Mouse (Mus musculus) kidney, postnatal 0 days (tissue): ENCODE data around the gene Vsx2. TPM values are rescaled to one million over a fixed set of nuclear protein-coding genes. Genes with fewer than 3 reads are reported as not detected.

ENCODE experiments used
- ATAC-seq: fragments of 200-750 bp; cut with Nextera tagmentation; replicated peaks from 2 replicates; pipeline ENCODE4 v1.8.0; 2017; ENCODE audit warnings: low read depth, moderate number of reproducible peaks, moderate TSS enrichment, moderate library complexity; ENCODE audit not compliant: low FRiP score
- DNase-seq: peaks from one replicate; pipeline ENCODE4 v3.0.0-alpha.2; 2016; ENCODE audit warnings: low spot score
- H3K27ac ChIP-seq: fragments of 300-500 bp; sonication (generic); 2 replicates; pipeline ENCODE4 v1.5.1; 2014; ENCODE audit warnings: mild to moderate bottlenecking
- H3K27me3 ChIP-seq: fragments of 300-500 bp; sonication (generic); 2 replicates; pipeline ENCODE4 v1.6.1; 2014; ENCODE audit warnings: low read length, mixed read lengths; ENCODE audit not compliant: insufficient read depth
- H3K36me3 ChIP-seq: fragments of 300-500 bp; sonication (generic); 2 replicates; pipeline ENCODE4 v1.6.1; 2014; ENCODE audit warnings: low read length, mixed read lengths; ENCODE audit not compliant: insufficient read depth
- H3K4me1 ChIP-seq: fragments of 300-500 bp; sonication (generic); replicated peaks from 2 replicates; pipeline ENCODE4 v1.6.1; 2014; ENCODE audit warnings: antibody characterized with exemption, low read length, mixed read lengths; ENCODE audit not compliant: insufficient read depth
- H3K4me2 ChIP-seq: fragments of 300-500 bp; sonication (generic); 2 replicates; pipeline ENCODE4 v1.6.1; 2014; ENCODE audit warnings: mild to moderate bottlenecking, low read length, moderate library complexity, mixed read lengths
- H3K4me3 ChIP-seq: fragments of 300-500 bp; sonication (generic); replicated peaks from 2 replicates; pipeline ENCODE4 v1.5.1; 2014; ENCODE audit warnings: low read depth, low read length
- H3K9ac ChIP-seq: fragments of 300-500 bp; sonication (generic); 2 replicates; pipeline ENCODE4 v1.6.1; 2014; ENCODE audit warnings: low read depth, low read length
- H3K9me3 ChIP-seq: fragments of 300-500 bp; sonication (generic); replicated peaks from 2 replicates; pipeline ENCODE4 v1.6.1; 2016; ENCODE audit warnings: low read length, inconsistent platforms, mixed read lengths
- CTCF ChIP-seq: IDR thresholded peaks from 2 replicates; pipeline ENCODE4 v1.5.1; 2016; ENCODE audit warnings: antibody characterized with exemption, low read depth, mild to moderate bottlenecking, moderate library complexity
- WGBS: fragments of 180-500 bp; shearing (Covaris S2); extraction: QIAGEN DNeasy Blood & Tissue Kit; methylation state at CpG from one replicate; pipeline ENCODE4 v1.1.7; 2014; 5-methylcytosine and 5-hydroxymethylcytosine counted together
- polyA plus RNA-seq: library from polyadenylated mRNA; unstranded; fragments of >200 nt; fragmentation: Nextera tagmentation; extraction: Ambion mirVana; gene quantifications from 2 replicates; pipeline ENCODE4 v1.2.1, GENCODE M21; 2015

Vsx2 gene
- polyA plus RNA-seq, 1 experiment from 2014 or later: not detected

- H3K9ac ChIP-seq: no peak overlapping the region
- no peaks in the 10 kb centered on the region for H3K36me3 ChIP-seq
- no peak for ATAC-seq
- DNase-seq: no peak
- WGBS: 2% methylated on average over 9 of the region's 9 CpGs
- H3K27me3 ChIP-seq: peaks cover 5% of the 10 kb centered on the region; the same call in 1 of the 2 replicates
- no peaks in the 10 kb centered on the region for H3K9me3 ChIP-seq
- no peak overlapping the region for H3K27ac ChIP-seq
- no peaks in the 10 kb centered on the region for H3K4me1 ChIP-seq
- no peak for TF ChIP-seq CTCF
- H3K4me3 ChIP-seq: no peak overlapping the region
- H3K4me2 ChIP-seq: no peak overlapping the region
These were observed 55.6 kb downstream of the Vsx2 start for GRCm38 (mm10) chr12:84625116-84625515.

DNA sequence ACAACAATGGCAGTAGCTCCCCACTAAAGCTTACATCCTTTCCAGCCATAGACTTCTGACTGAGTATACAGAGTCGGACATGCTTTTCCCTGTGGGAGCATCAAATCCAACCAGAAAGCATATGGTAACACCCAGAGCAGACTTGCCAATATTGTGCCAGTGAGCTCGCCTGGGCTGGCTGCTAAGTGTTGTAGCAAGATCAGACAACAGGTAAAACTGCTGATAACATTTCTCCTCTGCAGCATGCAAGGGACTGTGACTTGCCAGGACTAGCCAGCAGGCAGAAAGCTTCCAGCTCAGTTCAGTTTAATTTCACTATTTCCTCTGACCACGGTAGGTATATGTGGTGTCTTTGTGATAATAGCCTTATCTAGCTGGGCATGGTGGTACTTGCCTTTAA, 62.3 kb downstream of the Vsx2 start:
- no peak for ATAC-seq

GRCm38 (mm10) chr12:84640253-84640652, 70.7 kb downstream of the Vsx2 start:
- peaks cover 28% of the 10 kb centered on the region for H3K27me3 ChIP-seq

More for the DNA sequence above, 62.3 kb downstream of the Vsx2 start:
- Histone ChIP-seq H3K36me3 (no peaks in the 10 kb centered on the region), H3K27ac (no peak overlapping the region), H3K4me2 (no peak overlapping the region), H3K4me3 (no peak overlapping the region), H3K9me3 (no peaks in the 10 kb centered on the region), H3K9ac (no peak overlapping the region), H3K27me3 (no peaks in the 10 kb centered on the region), H3K4me1 (no peaks in the 10 kb centered on the region)
- WGBS: 70% methylated on average over 3 of the region's 3 CpGs
- TF ChIP-seq CTCF: no peak
- no peak for DNase-seq

GRCm38 (mm10) chr12:84640654-84641053, 71.1 kb downstream of the Vsx2 start, which contains the start of gene Vrtn:
Gene Vrtn (plus strand): TSS chr12:84641019.
- H3K36me3 ChIP-seq: no peaks in the 10 kb centered on the region
- no peaks in the 10 kb centered on the region for H3K4me1 ChIP-seq
- no peaks in the 10 kb centered on the region for H3K9me3 ChIP-seq
- H3K9ac ChIP-seq: no peak within 1 kb of the TSS
- H3K27me3 ChIP-seq: peaks cover 28% of the 10 kb centered on the region
- ATAC-seq (no peak), DNase-seq (no peak)
- TF ChIP-seq CTCF: no peak
- WGBS: 8% methylated on average over 9 of the region's 9 CpGs
- no peak within 1 kb of the TSS for H3K4me2 ChIP-seq
- H3K4me3 ChIP-seq: no peak within 1 kb of the TSS
- H3K27ac ChIP-seq: no peak within 1 kb of the TSS

More at GRCm38 (mm10) chr12:84640253-84640652, 70.7 kb downstream of the Vsx2 start:
- H3K36me3 ChIP-seq: no peaks in the 10 kb centered on the region
- TF ChIP-seq CTCF: no peak
- H3K4me1 ChIP-seq: no peaks in the 10 kb centered on the region
- H3K9ac ChIP-seq: no peak overlapping the region
- DNase-seq (no peak), ATAC-seq (no peak)
- no peak overlapping the region for H3K4me3 ChIP-seq
- 10% methylated on average over 6 of the region's 6 CpGs for WGBS
- H3K27ac ChIP-seq: no peak overlapping the region
- no peaks in the 10 kb centered on the region for H3K9me3 ChIP-seq
- H3K4me2 ChIP-seq: no peak overlapping the region

Other genes with a start within 250 kb of the Vsx2 start
- 36.0 and 40.9 TPM in 2 replicates for gene Coq6, start 208.1 kb upstream of the Vsx2 start, polyA plus RNA-seq
- gene Fam161b, start 207.9 kb upstream of the Vsx2 start, polyA plus RNA-seq: 2.0 and 2.1 TPM in 2 replicates
- gene Entpd5, start 160.7 kb upstream of the Vsx2 start, polyA plus RNA-seq: 85.5 and 99.1 TPM in 2 replicates
- 1.3 and 1.4 TPM in 2 replicates for gene Bbof1, start 160.7 kb upstream of the Vsx2 start, polyA plus RNA-seq
- gene Rnf113a2, start 152.6 kb upstream of the Vsx2 start, polyA plus RNA-seq: 28.4 and 28.8 TPM in 2 replicates
- 122 and 128 TPM in 2 replicates for gene Aldh6a1, start 118.8 kb upstream of the Vsx2 start, polyA plus RNA-seq
- gene Lin52, start 118.3 kb upstream of the Vsx2 start, polyA plus RNA-seq: 18.7 and 19.5 TPM in 2 replicates
- 12.1 and 16.9 TPM in 2 replicates for gene Abcd4, start 47.7 kb downstream of the Vsx2 start, polyA plus RNA-seq
- gene Vrtn, start 71.3 kb downstream of the Vsx2 start, polyA plus RNA-seq: not detected in 2 replicates
- not detected in 2 replicates for gene Syndig1l, start 129.1 kb downstream of the Vsx2 start, polyA plus RNA-seq
- gene Npc2, start 203.4 kb downstream of the Vsx2 start, polyA plus RNA-seq: 70.5 and 75.7 TPM in 2 replicates
- gene Isca2, start 203.5 kb downstream of the Vsx2 start, polyA plus RNA-seq: 152 and 168 TPM in 2 replicates